Mouse (Mus musculus): ENCODE measurements around the gene Chrm4.

GRCm38 (mm10) chr2:91903171-91903925, 23.7 kb upstream of the Chrm4 start:
- no peak for TF ChIP-seq POLR2A (IDR thresholded peaks at IDR 0.05; ENCODE audit: borderline replicate concordance, extremely low read depth, insufficient read depth, insufficient read length, poor library complexity, severe bottlenecking)
- TF ChIP-seq CTCF (IDR thresholded peaks at IDR 0.05; ENCODE audit: borderline replicate concordance, extremely low read depth, insufficient read depth, insufficient read length): no peak
